Mouse (Mus musculus) lung, postnatal 0 days (tissue): ENCODE data around the gene Tagap.

ENCODE experiments used
- CTCF ChIP-seq: IDR thresholded peaks from 2 replicates; pipeline ENCODE4 v1.5.1; 2016; ENCODE audit warnings: antibody characterized with exemption, mild to moderate bottlenecking
- EP300 ChIP-seq: IDR thresholded peaks from 2 replicates; pipeline ENCODE4 v1.6.1; 2016; ENCODE audit warnings: antibody characterized with exemption, mild to moderate bottlenecking, control low read depth

- TF ChIP-seq CTCF (peak; percentile 65), EP300 (no peak)
Measured at GRCm38 (mm10) chr17:7929279-7929678, 3.5 kb downstream of the Tagap start.
